Mouse (Mus musculus): ENCODE data around the gene Mapk14. TPM values are rescaled to one million over a fixed set of nuclear protein-coding genes. Genes with fewer than 3 reads are reported as not detected.

Gene Mapk14
- total and polyA plus RNA-seq, 3 experiments = 22.6 to 59.8 (median 27.6) TPM

DNA sequence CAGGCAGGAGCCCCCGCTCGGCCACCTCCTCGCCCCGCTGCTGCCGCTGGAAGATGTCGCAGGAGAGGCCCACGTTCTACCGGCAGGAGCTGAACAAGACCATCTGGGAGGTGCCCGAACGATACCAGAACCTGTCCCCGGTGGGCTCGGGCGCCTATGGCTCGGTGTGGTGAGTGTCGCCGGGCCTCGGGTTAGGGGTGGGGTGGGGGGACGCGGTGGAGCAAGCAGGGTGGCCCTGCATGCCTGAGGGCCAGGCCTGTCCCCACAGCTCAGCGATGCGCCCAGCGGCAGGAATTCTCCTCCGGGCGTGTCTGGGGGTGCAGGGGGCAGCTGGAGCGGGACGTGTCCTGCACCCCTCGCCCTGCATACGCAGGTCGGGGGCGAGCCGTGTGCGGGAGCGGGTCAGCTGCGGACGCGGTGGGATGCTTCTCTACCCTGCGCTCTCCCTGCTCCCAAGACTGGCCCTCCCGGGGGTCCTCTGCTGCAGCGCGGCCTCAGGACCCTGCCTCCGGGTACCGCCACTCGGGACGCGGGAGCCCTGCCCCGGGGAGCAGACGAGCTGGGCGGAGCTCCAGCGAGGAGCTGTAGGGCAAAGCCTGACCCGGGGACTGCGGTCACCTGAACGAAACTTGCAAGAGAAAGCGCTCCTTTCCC lies 685 bp downstream of the Mapk14 start:
- Histone ChIP-seq H3K27ac (ENCODE audit: insufficient read depth, low read depth) (peak overlapping the region; percentile 12), H3K79me2 (replicated peaks; ENCODE audit: control insufficient read depth, extremely low read depth, insufficient read depth, poor library complexity, severe bottlenecking) (peaks cover 23% of the 10 kb centered on the region; the same call in 1 of the 2 replicates), H3K9me3 (replicated peaks; ENCODE audit: low read length) (no peaks in the 10 kb centered on the region), H3K9ac (ENCODE audit: insufficient read depth, low read depth) (peak overlapping the region; percentile 90), H3K36me3 (replicated peaks in 1 of 2; ENCODE audit: control insufficient read depth in 1 of 2, insufficient read depth in 1 of 2, low read length in 1 of 2) (peaks cover 0 to 24% of the 10 kb centered on the region in 2 experiments), H3K4me2 (ENCODE audit: insufficient read depth, low read depth, poor library complexity, severe bottlenecking) (peak overlapping the region; percentile 70; the same call in 1 of the 2 replicates), H3K27me3 (replicated peaks) (no peaks in the 10 kb centered on the region), H3K4me3 (replicated peaks in 1 of 3; ENCODE audit: low read depth in 2 of 3, low read length in 2 of 3, poor library complexity in 1 of 3) (peak overlapping the region; percentile 86 to 100 (median 99)), H3K4me1 (ENCODE audit: control insufficient read depth in 1 of 2, insufficient read depth in 2 of 2) (peaks cover 0 to 38% of the 10 kb centered on the region in 2 experiments; a peak in 2 of 4 replicates)
- in situ Hi-C loops (cut with MboI; ENCODE audit: low pct_ligation_motif_present, low pct_unique_long_range_greater_than_20kb, low sequenced_read_pairs) (loop anchor here (10.0 kb wide), 1 partner anchor 203 kb away; no protein-coding TSS in a partner anchor), dilution Hi-C loops (cut with MboI; ENCODE audit: extremely low pct_ligation_motif_present, extremely low pct_unique_long_range_greater_than_20kb, low sequenced_read_pairs) (no loop called here)
- DNase-seq (ENCODE audit: extremely low read depth) = no peak
- TF ChIP-seq UBTF (IDR thresholded peaks at IDR 0.05; ENCODE audit: low read depth, low read length) (peak; percentile 46; the same call in 1 of the 2 replicates), ZMIZ1 (IDR thresholded peaks at IDR 0.05; ENCODE audit: low read depth, low read length) (no peak), BHLHE40 (IDR thresholded peaks at IDR 0.05; ENCODE audit: low read depth, low read length) (peak; percentile 56; the same call in 1 of the 2 replicates), RCOR1 (conservative IDR thresholded peaks at IDR 0.05; ENCODE audit: low read depth, low read length) (no peak), IRF4 (IDR thresholded peaks at IDR 0.05; ENCODE audit: low read depth, low read length) (no peak; the same call in 1 of the 2 replicates), SIN3A (IDR thresholded peaks at IDR 0.05; ENCODE audit: low read length) (0 out of 2 replicates have a peak, but pooled peaks have one; percentile 19), TCF12 (IDR thresholded peaks at IDR 0.05; ENCODE audit: low read depth, low read length) (no peak), MAFK (IDR thresholded peaks at IDR 0.05; ENCODE audit: insufficient replicate concordance, low read length) (no peak), SMC3 (IDR thresholded peaks at IDR 0.05; ENCODE audit: low read depth, low read length) (no peak), MAZ (IDR thresholded peaks at IDR 0.05; ENCODE audit: low read depth, low read length) (no peak), ZNF384 (IDR thresholded peaks at IDR 0.05; ENCODE audit: low read depth, low read length) (no peak)

- DNase-seq (ENCODE audit: extremely low read depth) = peak; percentile 70
- Histone ChIP-seq H3K9me3 (replicated peaks; ENCODE audit: low read length) (no peaks in the 10 kb centered on the region), H3K4me2 (ENCODE audit: insufficient read depth, low read depth, poor library complexity, severe bottlenecking) (peak overlapping the region; percentile 70; the same call in 1 of the 2 replicates), H3K4me3 (replicated peaks in 1 of 3; ENCODE audit: low read depth in 2 of 3, low read length in 2 of 3, poor library complexity in 1 of 3) (peak overlapping the region; percentile 86 to 100 (median 99)), H3K4me1 (ENCODE audit: control insufficient read depth in 1 of 2, insufficient read depth in 2 of 2) (peaks cover 3 to 43% of the 10 kb centered on the region in 2 experiments), H3K9ac (ENCODE audit: insufficient read depth, low read depth) (peak overlapping the region; percentile 90), H3K79me2 (replicated peaks; ENCODE audit: control insufficient read depth, extremely low read depth, insufficient read depth, poor library complexity, severe bottlenecking) (peaks cover 28% of the 10 kb centered on the region; the same call in 1 of the 2 replicates), H3K36me3 (replicated peaks in 1 of 2; ENCODE audit: control insufficient read depth in 1 of 2, insufficient read depth in 1 of 2, low read length in 1 of 2) (peaks cover 0 to 27% of the 10 kb centered on the region in 2 experiments), H3K27me3 (replicated peaks) (no peaks in the 10 kb centered on the region), H3K27ac (ENCODE audit: insufficient read depth, low read depth) (no peak overlapping the region)
- TF ChIP-seq CTCF (conservative IDR thresholded peaks at IDR 0.05 in 1 of 2, IDR thresholded peaks at IDR 0.05 in 1 of 2; ENCODE audit: low read depth in 2 of 2, low read length in 2 of 2) (no peak), HCFC1 (IDR thresholded peaks at IDR 0.05; ENCODE audit: low read depth, low read length) (no peak), MYC (IDR thresholded peaks at IDR 0.05; ENCODE audit: low read depth, low read length) (no peak), SIN3A (IDR thresholded peaks at IDR 0.05; ENCODE audit: low read length) (0 out of 2 replicates have a peak, but pooled peaks have one; percentile 23), POLR2AphosphoS2 (IDR thresholded peaks at IDR 0.05; ENCODE audit: low read depth, low read length) (no peak), MAX (IDR thresholded peaks at IDR 0.05; ENCODE audit: low read length) (no peak), MEF2A (IDR thresholded peaks at IDR 0.05; ENCODE audit: borderline replicate concordance, low read depth, low read length) (no peak), PAX5 (IDR thresholded peaks at IDR 0.05; ENCODE audit: low read length) (no peak)
- dilution Hi-C loops (cut with MboI; ENCODE audit: extremely low pct_ligation_motif_present, extremely low pct_unique_long_range_greater_than_20kb, low sequenced_read_pairs) = no loop called here
- in situ Hi-C loops (cut with MboI; ENCODE audit: low pct_ligation_motif_present, low pct_unique_long_range_greater_than_20kb, low sequenced_read_pairs) = loop anchor here (10.0 kb wide), 1 partner anchor 202 kb away; no protein-coding TSS in a partner anchor
Observed at GRCm38 (mm10) chr17:28692341-28692710, 1.2 kb downstream of the Mapk14 start.

Data from CH12.LX (cell line).